Mouse (Mus musculus) liver, adult 2 months (tissue): ENCODE measurements around the gene Nsun2.

Experiments used
- CTCF ChIP-seq: fragments of 200-500 bp; IDR thresholded peaks from 2 replicates; pipeline ENCODE4 v1.5.1; 2011; ENCODE audit warnings: low read depth, low read length, control low read depth
- POLR2A ChIP-seq: fragments of 200-500 bp; IDR thresholded peaks from 2 replicates; pipeline ENCODE4 v1.6.1; 2011; ENCODE audit warnings: low read length, control low read depth; ENCODE audit not compliant: insufficient read depth; ENCODE audit errors: extremely low read depth

DNA sequence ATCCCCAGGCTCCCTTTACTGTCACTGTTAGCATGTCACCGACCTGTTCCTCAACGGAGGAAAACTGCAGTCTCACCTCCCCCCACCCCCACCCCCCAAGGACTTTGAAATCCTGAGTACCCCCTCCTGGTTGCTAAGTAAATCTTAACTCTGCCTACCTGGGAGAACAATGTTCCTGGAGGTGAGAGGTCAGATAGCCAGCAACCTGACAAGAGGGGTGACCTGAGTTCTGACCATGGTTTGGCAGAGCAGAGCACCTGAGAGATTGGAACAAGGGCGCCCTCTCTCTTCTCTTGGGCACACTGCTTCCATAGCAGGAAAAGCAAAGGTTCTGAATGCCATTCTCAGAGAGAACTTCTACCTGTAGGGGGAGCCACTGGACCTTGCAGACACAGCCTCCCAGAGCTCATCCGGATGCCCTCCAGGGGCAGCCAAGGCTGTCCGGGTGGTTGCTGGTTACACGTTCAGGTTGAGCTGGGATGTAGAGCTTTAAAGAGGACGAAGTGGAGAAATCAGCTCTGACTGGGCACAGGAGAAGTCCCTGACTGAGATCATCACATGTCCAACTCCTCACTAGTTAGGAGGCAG is 40.6 kb upstream of the Nsun2 start:
- peak; percentile 78 for TF ChIP-seq CTCF
- TF ChIP-seq POLR2A = no peak
